Mouse (Mus musculus): Measurements from ENCODE around the gene Rab44. TPM values are rescaled to one million over a fixed set of nuclear protein-coding genes. Genes with fewer than 3 reads are reported as not detected.

Rab44 gene
- polyA plus RNA-seq, 1 experiment from 2014 or later, result 5.1 TPM

DNA sequence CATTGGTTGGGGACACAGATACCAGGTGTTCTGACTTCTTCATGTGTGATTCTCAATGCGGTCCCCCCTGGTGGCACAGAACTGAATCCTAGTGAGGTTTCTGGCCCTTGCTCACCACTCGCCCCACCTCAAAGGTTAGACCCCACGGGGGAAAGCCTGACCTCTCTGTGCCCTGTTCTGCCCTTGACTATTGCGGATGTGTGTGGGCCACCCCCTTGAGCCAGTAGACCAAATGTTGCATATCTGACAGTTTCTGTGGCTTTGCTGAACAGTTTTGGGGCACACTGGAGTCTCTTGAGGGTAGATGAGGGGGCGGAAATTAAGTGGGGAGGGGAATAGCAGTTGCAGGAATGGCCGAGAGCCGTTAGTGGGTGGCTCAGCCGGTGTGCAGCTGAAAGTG, 29.3 kb downstream of the Rab44 start:
- 70% methylated on average over 8 of the region's 8 CpGs for WGBS
- no peak for ATAC-seq (ENCODE audit: insufficient number of reproducible peaks, low FRiP score, low TSS enrichment, low read depth)
- Histone ChIP-seq H3K9me3 (no peaks in the 10 kb centered on the region), H3K27me3 (no peaks in the 10 kb centered on the region), H3K36me3 (no peaks in the 10 kb centered on the region), H3K9ac (no peak overlapping the region), H3K4me2 (no peak overlapping the region), H3K27ac (no peak overlapping the region), H3K4me3 (no peak overlapping the region), H3K4me1 (peaks cover 9% of the 10 kb centered on the region)

DNA sequence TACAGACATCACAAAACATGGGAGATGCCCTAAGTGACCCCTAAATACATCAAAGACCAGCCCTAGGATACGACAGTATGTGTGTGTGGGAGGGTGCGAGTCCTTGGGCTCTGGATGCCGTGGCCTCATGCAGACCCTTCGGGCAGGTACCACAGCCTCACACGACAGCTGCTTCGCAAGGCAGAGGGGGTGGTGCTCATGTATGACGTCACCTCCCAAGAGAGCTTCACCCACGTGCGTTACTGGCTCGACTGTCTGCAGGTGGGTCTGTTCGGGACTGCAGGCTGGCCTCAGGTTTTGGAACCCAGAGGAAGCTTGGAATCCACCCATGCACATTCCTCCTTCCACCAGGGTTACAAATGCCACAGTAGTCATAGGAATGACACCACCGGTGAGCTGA, 31.2 kb downstream of the Rab44 start:
- peaks cover 13% of the 10 kb centered on the region for H3K4me1 ChIP-seq
- no peak overlapping the region for H3K4me3 ChIP-seq
- no peaks in the 10 kb centered on the region for H3K27me3 ChIP-seq
- no peak overlapping the region for H3K9ac ChIP-seq
- no peaks in the 10 kb centered on the region for H3K9me3 ChIP-seq
- no peak for ATAC-seq (ENCODE audit: insufficient number of reproducible peaks, low FRiP score, low TSS enrichment, low read depth)
- H3K36me3 ChIP-seq, result no peaks in the 10 kb centered on the region
- WGBS, result 87% methylated on average over 12 of the region's 12 CpGs
- no peak overlapping the region for H3K4me2 ChIP-seq
- no peak overlapping the region for H3K27ac ChIP-seq

DNA sequence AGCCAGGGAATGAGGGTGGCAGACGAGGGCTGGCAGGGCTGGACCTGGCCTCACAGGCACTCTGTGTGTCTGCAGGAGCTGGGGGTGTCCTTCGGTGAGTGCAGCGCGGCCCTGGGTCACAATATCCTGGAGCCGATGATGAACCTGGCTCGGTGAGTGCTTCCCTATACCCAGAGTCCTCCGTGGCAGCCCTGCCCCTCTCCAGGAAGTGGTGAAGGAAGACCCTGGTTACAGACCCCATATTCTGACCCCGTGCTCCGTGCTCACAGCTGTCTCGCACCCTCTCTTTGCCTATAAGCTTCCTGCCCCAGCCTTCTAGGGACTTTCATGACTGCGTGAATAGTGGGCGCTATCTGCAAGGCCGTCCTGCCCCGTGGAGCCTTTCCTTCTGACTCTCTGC, 33.3 kb downstream of the Rab44 start:
- Histone ChIP-seq H3K9ac (no peak overlapping the region), H3K4me3 (no peak overlapping the region), H3K27ac (no peak overlapping the region), H3K27me3 (no peaks in the 10 kb centered on the region), H3K36me3 (no peaks in the 10 kb centered on the region), H3K9me3 (no peaks in the 10 kb centered on the region), H3K4me1 (peaks cover 14% of the 10 kb centered on the region), H3K4me2 (no peak overlapping the region)
- WGBS, result 72% methylated on average over 14 of the region's 14 CpGs
- ATAC-seq (ENCODE audit: insufficient number of reproducible peaks, low FRiP score, low TSS enrichment, low read depth), result no peak

DNA sequence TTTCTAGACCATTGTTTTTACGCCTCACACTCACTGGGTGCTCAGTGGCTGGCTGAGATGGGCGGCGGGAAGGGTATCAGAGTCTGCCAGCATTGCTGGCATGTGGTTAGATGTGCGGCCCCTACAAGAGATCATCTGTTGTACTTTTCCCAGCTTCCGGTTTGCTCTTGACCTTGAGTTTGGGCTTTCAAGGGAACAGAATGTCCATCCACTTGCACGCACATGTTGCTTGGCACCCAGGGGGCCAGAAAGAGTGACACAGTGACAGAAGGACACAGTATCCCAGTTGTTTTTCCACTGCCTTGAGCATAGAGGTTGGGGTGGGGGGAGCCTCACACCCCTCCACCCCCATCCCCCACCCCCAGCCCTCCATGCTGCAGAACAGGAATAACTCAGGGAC, 33.8 kb downstream of the Rab44 start:
- no peak overlapping the region for H3K9ac ChIP-seq
- no peak for ATAC-seq (ENCODE audit: insufficient number of reproducible peaks, low FRiP score, low TSS enrichment, low read depth)
- no peak overlapping the region for H3K4me2 ChIP-seq
- no peak overlapping the region for H3K4me3 ChIP-seq
- no peaks in the 10 kb centered on the region for H3K27me3 ChIP-seq
- WGBS, result 86% methylated on average over 6 of the region's 6 CpGs
- H3K4me1 ChIP-seq, result peaks cover 14% of the 10 kb centered on the region
- H3K27ac ChIP-seq, result no peak overlapping the region
- H3K36me3 ChIP-seq, result no peaks in the 10 kb centered on the region
- H3K9me3 ChIP-seq, result no peaks in the 10 kb centered on the region

DNA sequence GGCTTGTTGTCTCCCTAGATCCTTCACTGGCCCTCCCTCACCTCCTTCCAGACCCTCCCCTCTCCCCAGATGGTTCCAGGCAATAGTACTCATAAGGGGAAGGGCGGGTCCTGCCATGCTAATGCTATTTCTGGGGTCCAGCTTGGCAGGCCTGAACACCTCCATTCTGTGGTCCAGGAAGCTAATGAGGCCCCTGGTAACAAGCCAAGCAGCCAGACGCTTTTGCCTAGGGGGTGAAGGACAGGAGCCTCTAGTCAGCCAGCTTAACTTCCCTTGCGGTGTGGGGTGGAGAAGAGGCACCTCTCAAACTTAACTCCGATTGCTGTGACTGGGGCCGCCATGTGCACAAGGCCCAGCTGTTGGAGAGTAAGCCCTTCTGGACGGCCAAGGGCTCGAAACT, 35.8 kb downstream of the Rab44 start:
- H3K9ac ChIP-seq, result no peak overlapping the region
- peak overlapping the region; percentile 4; the same call in 1 of the 2 replicates for H3K27ac ChIP-seq
- no peaks in the 10 kb centered on the region for H3K27me3 ChIP-seq
- ATAC-seq (ENCODE audit: insufficient number of reproducible peaks, low FRiP score, low TSS enrichment, low read depth), result no peak
- no peak overlapping the region for H3K4me3 ChIP-seq
- H3K36me3 ChIP-seq, result no peaks in the 10 kb centered on the region
- peaks cover 14% of the 10 kb centered on the region for H3K4me1 ChIP-seq
- no peak overlapping the region for H3K4me2 ChIP-seq
- WGBS, result 44% methylated on average over 7 of the region's 7 CpGs
- H3K9me3 ChIP-seq, result no peaks in the 10 kb centered on the region

DNA sequence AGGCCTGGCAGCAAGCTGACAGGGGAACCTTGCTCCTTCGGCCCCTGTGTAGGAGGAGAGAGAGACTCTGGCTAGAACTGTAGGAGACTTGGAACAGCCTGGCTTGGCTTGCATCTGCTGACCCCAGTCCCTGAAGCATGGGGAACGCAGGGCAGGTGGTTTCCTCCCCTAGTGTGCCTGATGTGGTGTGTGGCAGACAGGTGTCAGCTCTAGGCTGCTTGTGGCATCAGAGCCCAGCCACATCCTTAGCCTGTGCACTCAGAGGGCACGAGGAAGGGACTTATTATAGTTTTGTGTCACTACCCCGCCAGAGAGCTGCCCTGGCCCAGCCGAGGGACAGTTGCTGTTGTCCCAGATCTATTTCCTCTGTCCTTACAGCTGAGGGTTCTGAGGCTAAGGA, 38.6 kb downstream of the Rab44 start:
- Histone ChIP-seq H3K36me3 (no peaks in the 10 kb centered on the region), H3K4me3 (no peak overlapping the region), H3K4me1 (peaks cover 25% of the 10 kb centered on the region), H3K9me3 (no peaks in the 10 kb centered on the region), H3K4me2 (no peak overlapping the region), H3K27me3 (no peaks in the 10 kb centered on the region), H3K27ac (no peak overlapping the region), H3K9ac (no peak overlapping the region)
- WGBS, result 67% methylated on average over 5 of the region's 5 CpGs
- ATAC-seq (ENCODE audit: insufficient number of reproducible peaks, low FRiP score, low TSS enrichment, low read depth), result no peak

DNA sequence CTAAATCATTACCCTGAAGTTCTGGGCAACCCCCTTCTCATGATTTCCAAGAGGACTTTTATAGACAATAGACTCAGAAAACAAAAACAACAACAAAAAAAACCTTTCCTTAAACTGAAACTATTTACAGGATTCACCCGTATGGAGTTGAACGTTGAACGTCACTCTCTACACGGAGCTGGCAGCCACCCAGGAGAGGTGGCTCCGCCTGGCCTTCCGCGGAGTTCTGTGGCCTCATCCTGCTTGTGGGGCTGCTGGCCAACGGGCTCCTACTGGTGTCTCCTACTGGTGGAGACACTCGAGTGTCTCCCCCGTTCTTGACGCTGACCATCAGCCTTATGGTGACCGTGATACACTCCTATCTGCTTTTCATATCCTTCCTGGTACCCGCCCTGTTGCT, 40.3 kb downstream of the Rab44 start:
- no peak overlapping the region for H3K27ac ChIP-seq
- no peaks in the 10 kb centered on the region for H3K36me3 ChIP-seq
- WGBS, result 77% methylated on average over 13 of the region's 13 CpGs
- H3K27me3 ChIP-seq, result no peaks in the 10 kb centered on the region
- no peak for ATAC-seq (ENCODE audit: insufficient number of reproducible peaks, low FRiP score, low TSS enrichment, low read depth)
- no peaks in the 10 kb centered on the region for H3K9me3 ChIP-seq
- no peak overlapping the region for H3K4me3 ChIP-seq
- H3K4me2 ChIP-seq, result no peak overlapping the region
- no peak overlapping the region for H3K9ac ChIP-seq
- peaks cover 20% of the 10 kb centered on the region for H3K4me1 ChIP-seq

DNA sequence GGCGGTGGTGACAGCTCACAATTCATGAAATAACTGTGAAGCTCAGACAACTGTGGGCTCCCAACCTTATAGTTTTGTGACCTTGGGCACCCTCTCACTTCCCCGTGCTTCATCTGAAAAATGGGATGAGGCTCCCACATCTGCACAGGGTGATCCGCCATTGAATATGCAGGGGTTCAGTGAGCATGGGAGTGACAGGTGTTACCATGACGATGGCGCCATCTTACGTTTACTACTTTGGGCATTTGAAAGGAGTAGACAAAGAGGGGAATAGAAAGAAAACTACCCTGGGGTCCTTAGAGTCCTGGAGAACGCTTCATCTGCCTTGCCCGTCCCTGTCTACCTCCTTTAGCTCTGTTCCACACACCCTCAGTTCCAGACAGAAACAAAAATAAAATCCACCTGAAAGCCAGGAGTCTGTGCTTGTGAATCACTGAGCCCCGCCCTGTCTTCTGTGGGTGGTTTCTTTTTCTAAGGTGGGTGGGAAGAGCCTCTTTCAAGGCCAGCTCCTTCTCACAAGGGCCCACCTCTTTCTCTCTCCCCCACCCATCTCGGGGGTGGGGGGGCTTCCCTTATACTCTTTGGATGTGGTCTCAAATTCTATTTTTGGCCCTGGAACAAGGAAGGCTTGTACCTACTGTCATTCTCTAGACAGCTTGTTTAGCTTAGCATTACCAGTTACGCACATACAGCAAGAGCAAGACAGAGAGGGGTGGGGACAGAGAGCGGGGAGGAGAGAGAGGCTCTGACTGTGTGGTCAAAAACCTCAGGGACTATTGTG, 41.6 kb downstream of the Rab44 start:
- Histone ChIP-seq H3K36me3 (no peaks in the 10 kb centered on the region), H3K9ac (no peak overlapping the region), H3K4me2 (no peak overlapping the region), H3K4me1 (peaks cover 11% of the 10 kb centered on the region), H3K27me3 (no peaks in the 10 kb centered on the region), H3K9me3 (no peaks in the 10 kb centered on the region), H3K4me3 (no peak overlapping the region), H3K27ac (peak overlapping the region; percentile 35)
- no peak for ATAC-seq (ENCODE audit: insufficient number of reproducible peaks, low FRiP score, low TSS enrichment, low read depth)
- 76% methylated on average over 12 of the region's 12 CpGs for WGBS

DNA sequence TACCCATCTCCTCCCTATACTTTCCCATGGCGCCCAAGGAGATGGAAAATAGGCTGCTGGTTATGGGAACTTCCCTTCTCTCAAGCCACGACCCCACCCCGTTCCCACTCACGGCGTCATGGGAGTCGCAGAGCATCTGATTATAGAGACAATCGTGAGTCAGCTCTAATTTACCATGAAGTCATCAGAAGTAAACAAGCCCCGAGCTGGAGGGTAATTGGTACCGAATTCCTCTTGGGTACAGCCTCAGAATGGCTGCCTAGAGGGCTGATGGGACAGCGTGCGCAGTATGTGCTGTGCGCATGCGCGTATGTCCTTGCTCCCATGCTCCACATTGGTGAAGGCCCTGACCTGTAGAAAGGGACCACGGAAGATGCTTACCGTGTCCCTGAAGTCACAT, 42.5 kb downstream of the Rab44 start:
- WGBS, result 79% methylated on average over 16 of the region's 16 CpGs

DNA sequence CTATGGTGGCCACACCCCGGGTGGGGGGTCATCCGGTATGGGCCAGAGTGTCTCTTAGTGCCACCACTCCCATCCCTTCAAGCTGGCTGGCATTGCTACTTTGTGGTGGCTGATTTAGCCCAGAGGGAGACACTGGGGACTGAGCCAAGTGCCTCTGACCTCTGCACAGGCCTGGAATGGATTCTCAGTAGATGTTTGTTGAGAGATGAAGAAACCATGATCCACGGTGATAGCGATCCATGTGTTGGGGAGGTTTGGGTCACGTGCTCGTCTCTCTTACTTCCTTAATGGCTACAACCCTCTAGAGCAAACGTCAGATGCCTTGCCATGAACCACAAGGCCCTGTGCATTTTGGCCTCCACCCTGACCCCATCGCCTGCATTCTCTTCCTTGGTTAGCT, 42.9 kb downstream of the Rab44 start:
- Histone ChIP-seq H3K4me1 (peaks cover 11% of the 10 kb centered on the region), H3K4me3 (no peak overlapping the region), H3K4me2 (no peak overlapping the region), H3K27me3 (no peaks in the 10 kb centered on the region), H3K9ac (no peak overlapping the region), H3K9me3 (no peaks in the 10 kb centered on the region), H3K27ac (no peak overlapping the region; the same call in 1 of the 2 replicates), H3K36me3 (peaks cover 3% of the 10 kb centered on the region; the same call in 1 of the 2 replicates)
- WGBS, result 81% methylated on average over 8 of the region's 8 CpGs
- no peak for ATAC-seq (ENCODE audit: insufficient number of reproducible peaks, low FRiP score, low TSS enrichment, low read depth)

More for the DNA sequence above, 42.5 kb downstream of the Rab44 start:
- H3K27me3 ChIP-seq, result no peaks in the 10 kb centered on the region
- no peak overlapping the region for H3K4me3 ChIP-seq
- peaks cover 2% of the 10 kb centered on the region; the same call in 1 of the 2 replicates for H3K36me3 ChIP-seq
- no peak for ATAC-seq (ENCODE audit: insufficient number of reproducible peaks, low FRiP score, low TSS enrichment, low read depth)
- H3K9me3 ChIP-seq, result no peaks in the 10 kb centered on the region
- no peak overlapping the region for H3K9ac ChIP-seq
- peak overlapping the region; percentile 35; the same call in 1 of the 2 replicates for H3K27ac ChIP-seq
- H3K4me1 ChIP-seq, result peaks cover 11% of the 10 kb centered on the region
- no peak overlapping the region for H3K4me2 ChIP-seq

DNA sequence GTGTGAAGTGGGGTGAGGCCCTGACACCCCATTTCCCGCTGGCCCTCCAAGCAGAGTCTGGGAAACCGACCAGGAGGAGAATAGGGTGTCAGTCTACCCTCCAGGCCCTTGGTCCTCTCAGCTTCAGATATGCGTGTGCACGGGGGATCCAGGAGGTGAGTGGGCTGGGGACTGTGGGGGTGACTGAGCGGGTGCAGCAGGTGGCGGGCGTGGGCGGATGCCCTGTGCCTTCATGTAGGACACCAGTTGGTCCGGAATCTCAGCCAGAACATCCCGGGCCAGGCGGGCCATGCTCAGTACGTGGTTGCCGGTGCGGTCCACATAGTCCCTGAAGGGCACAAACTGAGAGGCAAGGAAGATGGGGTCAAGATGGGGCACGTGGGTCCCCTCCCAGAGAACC, 45.0 kb downstream of the Rab44 start:
- no peak overlapping the region for H3K4me2 ChIP-seq
- H3K9ac ChIP-seq, result no peak overlapping the region
- H3K4me1 ChIP-seq, result peaks cover 11% of the 10 kb centered on the region
- WGBS, result 94% methylated on average over 15 of the region's 15 CpGs
- ATAC-seq (ENCODE audit: insufficient number of reproducible peaks, low FRiP score, low TSS enrichment, low read depth), result no peak
- H3K27me3 ChIP-seq, result no peaks in the 10 kb centered on the region
- H3K36me3 ChIP-seq, result peaks cover 3% of the 10 kb centered on the region; the same call in 1 of the 2 replicates
- H3K4me3 ChIP-seq, result no peak overlapping the region
- no peaks in the 10 kb centered on the region for H3K9me3 ChIP-seq
- H3K27ac ChIP-seq, result no peak overlapping the region

DNA sequence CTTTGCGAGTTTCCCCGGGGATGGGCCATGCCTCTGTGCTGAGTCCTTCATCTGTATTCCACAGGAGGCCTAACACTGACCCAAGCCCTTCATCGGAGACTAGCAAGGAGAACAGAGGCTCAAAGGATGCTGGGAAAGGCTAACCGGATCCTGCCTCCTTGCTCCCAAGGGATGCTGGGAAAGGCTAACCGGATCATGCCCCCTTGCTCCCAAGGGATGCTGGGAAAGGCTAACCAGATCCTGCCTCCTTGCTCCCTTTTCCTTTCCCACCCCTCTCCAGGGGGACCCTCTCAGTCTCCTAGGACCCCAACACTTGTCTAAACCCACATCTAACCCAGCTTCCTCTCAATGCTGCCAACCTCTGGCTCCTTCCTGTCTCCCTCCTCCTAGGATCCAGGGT, 45.4 kb downstream of the Rab44 start:
- 84% methylated on average over 5 of the region's 5 CpGs for WGBS
- Histone ChIP-seq H3K4me2 (no peak overlapping the region), H3K27ac (no peak overlapping the region), H3K4me3 (no peak overlapping the region), H3K27me3 (no peaks in the 10 kb centered on the region), H3K36me3 (peaks cover 3% of the 10 kb centered on the region; the same call in 1 of the 2 replicates), H3K9me3 (no peaks in the 10 kb centered on the region), H3K9ac (no peak overlapping the region), H3K4me1 (peaks cover 14% of the 10 kb centered on the region)
- no peak for ATAC-seq (ENCODE audit: insufficient number of reproducible peaks, low FRiP score, low TSS enrichment, low read depth)

All from limb, embryonic 15.5 days (tissue).